Mouse (Mus musculus) stomach, embryonic 15.5 days (tissue): ENCODE measurements around the gene Phf21a. TPM values are rescaled to one million over a fixed set of nuclear protein-coding genes. Genes with fewer than 3 reads are reported as not detected.

Experiments used
- ATAC-seq: fragments of 200-750 bp; cut with Nextera tagmentation; 2 replicates; pipeline ENCODE4 v1.8.0; 2017; ENCODE audit warnings: low read depth, moderate number of reproducible peaks, moderate TSS enrichment; ENCODE audit not compliant: insufficient read depth, low FRiP score
- H3K27ac ChIP-seq: fragments of 300-500 bp; sonication (generic); 2 replicates; pipeline ENCODE4 v1.5.1; 2015; ENCODE audit warnings: mild to moderate bottlenecking, inconsistent platforms
- H3K27me3 ChIP-seq: fragments of 300-500 bp; sonication (generic); replicated peaks from 2 replicates; pipeline ENCODE4 v1.6.1; 2015; ENCODE audit warnings: inconsistent platforms
- H3K36me3 ChIP-seq: fragments of 300-500 bp; sonication (generic); 2 replicates; pipeline ENCODE4 v1.6.1; 2015; ENCODE audit warnings: inconsistent platforms
- H3K4me1 ChIP-seq: fragments of 300-500 bp; sonication (generic); 2 replicates; pipeline ENCODE4 v1.6.1; 2015; ENCODE audit warnings: inconsistent platforms
- H3K4me2 ChIP-seq: fragments of 300-500 bp; sonication (generic); 2 replicates; pipeline ENCODE4 v1.6.1; 2015; ENCODE audit warnings: mild to moderate bottlenecking, inconsistent platforms
- H3K4me3 ChIP-seq: fragments of 300-500 bp; sonication (generic); replicated peaks from 2 replicates; pipeline ENCODE4 v1.5.1; 2015; ENCODE audit warnings: inconsistent platforms
- H3K9ac ChIP-seq: fragments of 300-500 bp; sonication (generic); 2 replicates; pipeline ENCODE4 v1.6.1; 2015; ENCODE audit warnings: inconsistent platforms
- H3K9me3 ChIP-seq: fragments of 300-500 bp; sonication (generic); 2 replicates; pipeline ENCODE4 v1.6.1; 2016; ENCODE audit warnings: inconsistent platforms
- WGBS: fragments of 180-500 bp; shearing (Covaris S2); methylation state at CpG from one replicate; pipeline ENCODE4 v1.1.7; 2015; 5-methylcytosine and 5-hydroxymethylcytosine counted together
- polyA plus RNA-seq: library from polyadenylated mRNA; unstranded; fragments of >200 nt; fragmentation: Nextera tagmentation; extraction: Ambion mirVana; gene quantifications from 2 replicates; pipeline ENCODE4 v1.2.1, GENCODE M21; 2015

Gene Phf21a
- polyA plus RNA-seq, 1 experiment from 2014 or later: 18.8 TPM

DNA sequence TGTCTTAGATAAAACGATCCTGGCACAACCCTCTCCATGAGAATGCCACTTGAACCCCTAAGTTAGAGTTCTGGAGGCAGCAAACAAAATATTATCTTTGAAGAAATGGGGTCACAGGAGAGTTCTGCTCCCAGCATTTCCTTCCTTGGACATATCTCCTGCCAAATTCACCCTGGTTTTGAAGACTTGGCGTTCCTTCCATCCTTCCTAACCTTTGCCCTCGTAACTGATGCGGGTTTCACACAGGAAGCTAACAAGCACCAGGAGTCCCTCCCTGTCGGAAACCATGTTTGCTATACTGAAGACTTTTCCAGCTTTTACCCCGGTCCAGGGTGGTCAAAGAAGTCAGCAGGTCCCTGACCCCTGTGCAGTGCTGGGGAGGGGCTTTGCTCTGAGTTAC, 261.3 kb downstream of the Phf21a start:
- no peaks in the 10 kb centered on the region for H3K27me3 ChIP-seq
- H3K36me3 ChIP-seq: peaks cover 37% of the 10 kb centered on the region
- no peak overlapping the region for H3K9ac ChIP-seq
- ATAC-seq: no peak
- no peak overlapping the region for H3K4me2 ChIP-seq
- no peaks in the 10 kb centered on the region for H3K9me3 ChIP-seq
- H3K27ac ChIP-seq: no peak overlapping the region
- 58% methylated on average over 6 of the region's 6 CpGs for WGBS
- H3K4me1 ChIP-seq: no peaks in the 10 kb centered on the region
- no peak overlapping the region for H3K4me3 ChIP-seq

DNA sequence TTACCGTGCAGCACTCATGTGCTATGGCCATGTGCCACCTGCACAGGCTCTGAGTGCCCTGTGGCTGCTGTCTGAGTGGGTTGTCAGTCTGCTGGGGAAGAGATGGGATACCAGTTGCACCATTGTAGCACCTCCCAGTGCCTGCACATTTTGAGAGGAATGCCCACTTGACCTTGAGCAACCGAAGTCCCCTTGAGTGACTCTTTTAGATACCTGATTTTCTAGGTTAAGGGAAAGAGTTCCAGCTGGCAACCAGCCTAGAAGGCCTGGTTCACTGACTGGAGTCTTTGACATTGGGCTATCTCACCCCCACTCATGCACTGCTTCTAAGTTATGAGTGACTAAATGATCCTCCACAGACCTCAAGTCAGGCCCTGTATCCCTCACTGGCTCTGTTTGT, 266.4 kb downstream of the Phf21a start:
- WGBS: 86% methylated on average over 2 of the region's 2 CpGs
- Histone ChIP-seq H3K4me3 (no peak overlapping the region), H3K9me3 (no peaks in the 10 kb centered on the region), H3K27ac (no peak overlapping the region), H3K4me1 (peaks cover 5% of the 10 kb centered on the region; the same call in 1 of the 2 replicates), H3K27me3 (no peaks in the 10 kb centered on the region), H3K4me2 (no peak overlapping the region), H3K9ac (no peak overlapping the region), H3K36me3 (peaks cover 34% of the 10 kb centered on the region)
- ATAC-seq: no peak

DNA sequence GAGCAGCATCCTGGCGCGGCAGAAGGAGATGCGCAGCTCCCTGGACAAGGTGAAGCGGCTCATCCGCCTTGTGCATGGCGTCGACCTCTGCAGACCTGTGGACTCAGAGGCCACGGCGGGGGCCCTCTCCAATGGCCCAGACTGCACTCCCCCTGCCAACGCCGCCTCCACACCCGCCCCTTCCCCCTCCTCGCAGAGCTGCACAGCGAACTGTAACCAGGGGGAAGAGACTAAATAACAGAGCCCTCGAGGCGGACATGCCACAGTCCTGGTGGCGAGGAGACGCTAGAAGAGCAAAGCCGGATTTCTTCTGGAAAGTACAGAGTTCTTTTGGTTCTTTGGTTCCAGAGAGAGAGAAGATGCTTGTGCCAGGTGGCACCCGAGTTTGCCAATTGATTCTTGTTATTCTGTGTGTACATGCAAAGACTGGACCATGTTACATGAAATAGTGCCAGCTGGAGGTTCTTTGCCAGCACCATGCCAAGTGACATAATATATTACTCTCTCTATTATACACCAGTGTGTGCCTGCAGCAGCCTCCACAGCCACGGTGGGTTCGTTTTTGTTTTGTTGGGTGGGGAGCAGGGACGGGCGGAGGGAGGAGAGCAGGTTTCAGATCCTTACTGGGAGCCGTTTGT, 267.4 kb downstream of the Phf21a start:
- Histone ChIP-seq H3K36me3 (peaks cover 34% of the 10 kb centered on the region), H3K27ac (no peak overlapping the region), H3K9ac (no peak overlapping the region), H3K9me3 (no peaks in the 10 kb centered on the region), H3K4me1 (peaks cover 5% of the 10 kb centered on the region; the same call in 1 of the 2 replicates), H3K27me3 (no peaks in the 10 kb centered on the region), H3K4me3 (no peak overlapping the region), H3K4me2 (no peak overlapping the region)
- ATAC-seq: no peak
- 72% methylated on average over 25 of the region's 25 CpGs for WGBS

DNA sequence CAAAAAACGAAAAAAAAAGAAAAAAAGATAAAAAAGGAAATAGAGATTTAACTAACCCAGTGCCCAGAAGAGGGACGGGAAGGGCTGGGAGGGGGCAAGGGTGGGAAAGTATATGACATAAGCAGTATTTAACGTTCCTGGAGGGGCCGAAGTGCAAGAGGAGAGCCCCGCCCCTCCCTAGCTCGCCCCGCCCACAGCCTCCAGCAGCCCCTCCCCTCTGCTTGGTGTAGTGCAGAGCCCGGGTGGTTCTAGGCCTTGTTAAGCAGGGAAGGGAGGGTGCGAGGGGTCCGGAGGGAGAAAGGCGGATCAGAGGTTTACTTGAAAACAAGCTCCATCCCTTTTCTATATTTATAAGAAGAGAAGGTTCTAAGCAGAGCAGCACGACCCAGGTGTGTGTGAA, 268.0 kb downstream of the Phf21a start:
- no peak overlapping the region for H3K4me2 ChIP-seq
- no peak overlapping the region for H3K9ac ChIP-seq
- no peak overlapping the region for H3K4me3 ChIP-seq
- WGBS: 28% methylated on average over 12 of the region's 12 CpGs
- peaks cover 5% of the 10 kb centered on the region; the same call in 1 of the 2 replicates for H3K4me1 ChIP-seq
- peak; percentile 66; the same call in 1 of the 2 replicates for ATAC-seq
- H3K27ac ChIP-seq: no peak overlapping the region
- H3K27me3 ChIP-seq: no peaks in the 10 kb centered on the region
- H3K9me3 ChIP-seq: no peaks in the 10 kb centered on the region
- H3K36me3 ChIP-seq: peaks cover 34% of the 10 kb centered on the region

DNA sequence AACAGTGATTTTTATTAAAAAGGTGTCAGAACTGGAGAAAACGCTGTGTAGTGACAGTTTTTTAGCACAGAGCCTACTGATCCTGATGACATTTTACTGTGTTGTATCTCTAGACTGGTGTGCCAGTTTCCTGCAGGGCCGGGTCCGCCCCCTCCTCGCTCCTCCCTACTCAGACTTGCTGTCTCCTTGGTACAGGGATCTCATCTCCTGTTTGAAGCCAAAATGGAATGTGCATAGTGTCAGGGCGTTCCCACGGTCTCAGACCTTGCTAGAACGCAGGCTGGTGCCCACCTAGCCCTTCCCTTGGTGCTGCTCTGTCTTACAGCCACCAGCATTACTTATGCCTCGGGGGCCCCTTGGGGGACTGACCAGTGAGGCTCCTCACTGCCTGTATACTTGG, 268.9 kb downstream of the Phf21a start:
- H3K36me3 ChIP-seq: peaks cover 36% of the 10 kb centered on the region
- 85% methylated on average over 8 of the region's 8 CpGs for WGBS
- no peaks in the 10 kb centered on the region for H3K27me3 ChIP-seq
- no peak for ATAC-seq
- H3K9ac ChIP-seq: no peak overlapping the region
- no peaks in the 10 kb centered on the region for H3K9me3 ChIP-seq
- H3K4me2 ChIP-seq: no peak overlapping the region
- peaks cover 5% of the 10 kb centered on the region; the same call in 1 of the 2 replicates for H3K4me1 ChIP-seq
- H3K27ac ChIP-seq: no peak overlapping the region
- H3K4me3 ChIP-seq: no peak overlapping the region

DNA sequence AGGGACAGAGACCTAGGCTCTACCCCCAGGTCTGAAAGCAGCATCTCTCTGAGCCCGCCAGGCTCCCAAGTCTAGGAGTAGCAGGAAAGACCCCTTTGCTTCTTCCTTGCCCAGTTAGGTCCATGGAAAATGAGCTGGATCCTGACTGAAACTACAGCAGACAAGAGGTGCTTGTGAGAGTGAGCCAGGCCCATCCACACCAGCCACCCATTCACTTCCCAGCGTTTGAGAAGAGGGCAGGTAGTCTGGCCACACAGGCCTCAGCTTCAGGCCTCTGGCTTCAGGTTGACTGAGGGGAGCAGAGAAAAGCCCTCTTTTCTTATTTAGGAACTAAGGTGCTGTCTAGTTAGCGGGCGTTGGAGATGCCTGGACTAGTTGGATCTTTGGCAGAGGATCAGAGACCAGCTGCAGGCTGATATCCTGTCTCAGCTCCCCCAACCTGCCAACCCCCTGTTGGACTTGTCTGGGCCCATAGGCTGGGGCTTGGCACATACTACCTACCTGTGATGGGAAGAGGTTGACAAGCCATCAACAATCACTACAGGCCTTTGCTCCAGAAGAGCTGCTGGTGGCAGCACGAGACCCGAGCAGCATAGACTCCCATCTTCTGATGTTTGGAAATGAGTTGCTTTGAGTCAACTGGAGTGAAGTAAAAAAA, 269.8 kb downstream of the Phf21a start:
- no peak overlapping the region for H3K4me3 ChIP-seq
- H3K36me3 ChIP-seq: peaks cover 28% of the 10 kb centered on the region
- 97% methylated on average over 6 of the region's 6 CpGs for WGBS
- no peak overlapping the region for H3K4me2 ChIP-seq
- H3K4me1 ChIP-seq: peaks cover 5% of the 10 kb centered on the region; the same call in 1 of the 2 replicates
- no peaks in the 10 kb centered on the region for H3K9me3 ChIP-seq
- no peak for ATAC-seq
- H3K9ac ChIP-seq: no peak overlapping the region
- no peaks in the 10 kb centered on the region for H3K27me3 ChIP-seq
- H3K27ac ChIP-seq: no peak overlapping the region

DNA sequence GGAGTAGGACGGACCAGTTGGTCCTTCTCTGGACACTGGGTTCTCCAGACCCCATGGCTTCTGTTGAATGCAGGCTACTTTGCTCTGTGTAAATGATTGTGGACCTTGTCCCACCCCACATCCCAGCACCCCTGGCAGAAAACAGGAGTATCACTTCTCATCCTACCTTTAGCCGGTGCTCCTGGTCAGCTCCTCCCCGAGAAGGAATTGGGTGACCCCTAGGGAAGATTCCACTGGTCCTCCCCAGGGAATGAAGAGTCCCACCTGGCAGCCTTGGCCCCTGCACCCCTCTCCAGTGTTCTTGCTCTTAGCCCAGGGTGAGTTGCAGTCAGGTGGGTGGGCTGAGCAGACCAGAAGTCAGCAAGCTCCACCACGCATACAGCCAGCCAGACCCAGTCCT, 271.2 kb downstream of the Phf21a start:
- H3K4me2 ChIP-seq: no peak overlapping the region
- H3K27me3 ChIP-seq: 0 out of 2 replicates have a peak, but pooled peaks cover 1% of the 10 kb centered on the region
- H3K4me3 ChIP-seq: no peak overlapping the region
- H3K9me3 ChIP-seq: no peaks in the 10 kb centered on the region
- no peak for ATAC-seq
- H3K36me3 ChIP-seq: peaks cover 21% of the 10 kb centered on the region
- no peak overlapping the region for H3K9ac ChIP-seq
- no peak overlapping the region for H3K27ac ChIP-seq
- WGBS: 86% methylated on average over 4 of the region's 4 CpGs
- H3K4me1 ChIP-seq: peaks cover 5% of the 10 kb centered on the region; the same call in 1 of the 2 replicates

DNA sequence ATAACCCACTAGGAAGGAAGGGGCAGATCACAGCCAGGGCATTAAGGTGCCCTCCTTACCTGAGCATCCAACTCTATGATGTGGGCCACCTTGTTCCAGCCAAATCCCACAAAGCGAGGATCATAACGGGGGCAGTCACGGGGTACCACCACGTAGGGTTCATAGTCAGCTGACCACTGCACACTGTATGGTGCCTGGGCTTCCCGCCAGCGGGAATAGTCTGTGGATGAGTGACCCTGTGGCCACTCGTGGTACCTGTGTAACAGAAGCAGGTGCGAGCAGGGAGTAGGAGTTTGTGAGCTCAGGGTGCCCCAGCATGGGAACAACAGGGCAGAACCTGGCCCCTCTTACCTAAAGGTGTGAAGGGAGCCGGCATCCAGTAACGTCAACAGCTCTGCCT, 272.7 kb downstream of the Phf21a start:
- H3K36me3 ChIP-seq: peaks cover 16% of the 10 kb centered on the region
- H3K9ac ChIP-seq: no peak overlapping the region
- WGBS: 85% methylated on average over 10 of the region's 10 CpGs
- no peaks in the 10 kb centered on the region for H3K9me3 ChIP-seq
- no peak overlapping the region for H3K4me3 ChIP-seq
- H3K27me3 ChIP-seq: 0 out of 2 replicates have a peak, but pooled peaks cover 4% of the 10 kb centered on the region
- H3K4me1 ChIP-seq: peaks cover 7% of the 10 kb centered on the region
- H3K27ac ChIP-seq: no peak overlapping the region
- no peak for ATAC-seq
- H3K4me2 ChIP-seq: no peak overlapping the region

DNA sequence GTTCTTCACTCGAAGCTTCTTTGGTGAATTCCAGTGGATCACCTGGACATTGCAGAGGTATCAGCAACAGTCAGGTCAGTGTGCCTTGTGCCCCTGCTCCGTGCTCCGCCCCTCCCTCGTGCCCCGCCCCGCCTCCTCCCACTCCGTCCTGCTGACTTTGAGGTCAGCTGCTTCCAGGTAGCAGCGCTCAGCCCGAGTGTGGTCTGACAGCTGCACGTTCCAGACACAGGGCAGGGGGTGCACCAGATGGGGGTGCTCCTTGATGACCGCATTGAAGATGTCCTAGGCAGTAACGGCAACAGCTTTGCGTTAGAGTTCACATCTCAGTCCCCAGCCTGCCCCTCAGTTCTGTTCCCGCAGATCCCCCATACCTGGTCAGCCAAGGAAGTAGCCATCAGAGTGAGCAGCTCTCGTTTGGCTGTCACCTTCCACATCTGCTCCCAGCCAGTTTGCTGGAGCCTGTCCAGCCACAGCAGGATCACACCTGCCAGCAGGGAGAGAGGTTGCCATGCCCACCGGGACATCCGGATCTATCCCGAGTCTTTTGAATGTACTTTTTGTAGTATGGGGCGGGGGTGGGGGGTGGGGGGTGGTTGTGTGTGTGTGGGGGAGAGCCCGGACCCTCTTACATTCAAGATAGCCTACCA, 274.6 kb downstream of the Phf21a start:
- Histone ChIP-seq H3K4me3 (no peak overlapping the region), H3K27me3 (peaks cover 4% of the 10 kb centered on the region; the same call in 1 of the 2 replicates), H3K4me2 (no peak overlapping the region), H3K4me1 (peaks cover 22% of the 10 kb centered on the region), H3K9ac (no peak overlapping the region), H3K9me3 (no peaks in the 10 kb centered on the region), H3K36me3 (peaks cover 10% of the 10 kb centered on the region; the same call in 1 of the 2 replicates), H3K27ac (no peak overlapping the region)
- WGBS: 24% methylated on average over 20 of the region's 20 CpGs
- ATAC-seq: no peak

DNA sequence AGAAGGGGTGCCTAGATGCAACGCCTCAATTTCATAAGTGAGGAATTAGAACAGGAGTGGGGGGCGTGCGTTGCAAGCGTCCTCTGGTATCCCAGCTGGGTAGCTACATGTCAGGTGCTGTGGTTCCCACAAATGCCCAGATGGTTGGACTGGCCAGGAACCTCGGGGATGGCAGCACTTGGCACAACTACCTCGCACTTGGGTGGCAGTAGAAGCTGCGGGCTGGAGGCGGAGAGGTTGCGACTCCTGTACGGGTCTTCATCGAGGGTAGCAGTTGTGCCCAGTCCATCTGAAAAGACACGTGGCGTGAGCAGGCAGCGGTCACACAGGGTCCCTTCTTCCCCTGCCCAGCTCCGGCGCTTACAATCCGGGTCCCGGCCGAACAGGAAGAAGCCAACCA, 277.5 kb downstream of the Phf21a start:
- peak overlapping the region; percentile 84 for H3K4me2 ChIP-seq
- no peak for ATAC-seq
- 12% methylated on average over 18 of the region's 19 CpGs for WGBS
- 0 out of 2 replicates have a peak, but pooled peaks cover 3% of the 10 kb centered on the region for H3K36me3 ChIP-seq
- H3K9ac ChIP-seq: peak overlapping the region; percentile 23; the same call in 1 of the 2 replicates
- H3K27ac ChIP-seq: no peak overlapping the region; the same call in 1 of the 2 replicates
- H3K27me3 ChIP-seq: peaks cover 4% of the 10 kb centered on the region; the same call in 1 of the 2 replicates
- H3K4me1 ChIP-seq: peaks cover 37% of the 10 kb centered on the region
- no peaks in the 10 kb centered on the region for H3K9me3 ChIP-seq
- peak overlapping the region; percentile 50 for H3K4me3 ChIP-seq

DNA sequence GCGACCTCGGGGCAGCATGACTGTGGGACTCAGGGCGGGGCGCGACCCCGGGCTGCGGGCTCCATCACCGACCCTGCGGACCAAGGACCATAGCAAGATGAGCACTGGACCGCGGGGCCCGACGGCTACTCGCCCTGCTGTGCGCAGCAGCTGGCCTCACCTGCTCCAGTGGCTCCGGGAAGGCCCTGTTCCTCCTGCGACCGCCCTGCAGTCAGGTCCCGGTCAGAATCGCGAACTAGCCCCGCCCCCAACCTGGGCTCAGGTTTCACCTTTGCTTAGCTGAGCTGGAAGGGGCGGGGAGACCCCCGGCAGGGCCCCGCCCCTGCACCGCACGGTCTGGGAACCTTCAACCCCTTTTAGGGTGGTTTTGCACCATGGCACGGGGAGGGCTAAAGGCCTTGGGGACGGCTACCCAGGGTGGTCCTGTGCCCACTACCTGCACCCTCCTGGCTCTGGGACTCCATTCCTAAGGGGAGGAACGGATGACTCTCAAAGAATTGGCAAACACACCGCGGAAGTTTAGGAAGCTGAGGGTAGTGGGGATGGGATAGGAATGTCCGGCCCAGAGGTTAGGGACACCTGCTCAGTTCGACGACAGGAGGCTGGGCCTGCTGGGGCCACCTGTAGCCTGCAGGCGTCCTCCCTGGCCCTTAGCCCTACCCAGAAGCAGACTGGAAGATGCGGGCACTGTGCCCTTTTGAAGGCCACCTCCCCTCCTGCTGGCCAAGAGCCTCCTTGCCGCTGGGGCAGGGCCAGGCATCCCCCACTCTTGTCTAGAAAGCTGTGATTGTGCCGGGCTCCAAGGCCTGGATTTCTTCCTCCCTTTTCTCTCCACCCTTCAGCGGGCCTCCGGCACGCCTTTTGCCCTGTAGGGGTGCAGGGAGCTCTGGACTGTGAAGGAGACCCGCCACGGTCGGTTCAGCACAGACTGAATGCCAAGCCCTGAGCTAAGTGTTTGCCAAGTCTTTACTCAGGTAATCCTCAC, 278.2 kb downstream of the Phf21a start:
- peak overlapping the region; percentile 84 for H3K4me2 ChIP-seq
- no peaks in the 10 kb centered on the region for H3K9me3 ChIP-seq
- WGBS: 4% methylated on average over 45 of the region's 45 CpGs
- H3K27ac ChIP-seq: peak overlapping the region; percentile 74
- peak; percentile 63 for ATAC-seq
- H3K27me3 ChIP-seq: peaks cover 4% of the 10 kb centered on the region; the same call in 1 of the 2 replicates
- H3K9ac ChIP-seq: peak overlapping the region; percentile 23; the same call in 1 of the 2 replicates
- peak overlapping the region; percentile 50 for H3K4me3 ChIP-seq
- peaks cover 42% of the 10 kb centered on the region for H3K4me1 ChIP-seq
- 0 out of 2 replicates have a peak, but pooled peaks cover 3% of the 10 kb centered on the region for H3K36me3 ChIP-seq
